Mouse (Mus musculus) heart, embryonic 14.5 days (tissue): ENCODE measurements at regions not wholly inside any gene's neighbourhood (a gene's known extent, or its start where the extent isn't known, plus 50 kb on each side); places are given as distances from the start of the nearest gene placed in this dataset.

Experiments used
- ATAC-seq: fragments of 200-750 bp; cut with Nextera tagmentation; 2 replicates; pipeline ENCODE4 v1.8.0; 2017; ENCODE audit warnings: low read depth, moderate TSS enrichment; ENCODE audit not compliant: insufficient number of reproducible peaks, insufficient read depth, low FRiP score
- H3K27ac ChIP-seq, 2 experiments: fragments of 200-500 bp in 1 of 2; fragments of 300-500 bp in 1 of 2; sonication (generic) in 1 of 2; replicated peaks in 1 of 2; 2 replicates each; pipeline ENCODE4 v1.5.1; 2012 to 2014; ENCODE audit warnings: low read depth in 2 of 2, low read length in 2 of 2, control low read depth in 1 of 2, mild to moderate bottlenecking in 1 of 2, mixed read lengths in 1 of 2; ENCODE audit not compliant: control insufficient read depth in 1 of 2, insufficient read depth in 1 of 2
- H3K27me3 ChIP-seq: fragments of 300-500 bp; sonication (generic); 2 replicates; pipeline ENCODE4 v1.6.1; 2014; ENCODE audit warnings: mild to moderate bottlenecking, low read length, control low read depth; ENCODE audit not compliant: control insufficient read depth, insufficient read depth
- H3K36me3 ChIP-seq: fragments of 300-500 bp; sonication (generic); 2 replicates; pipeline ENCODE4 v1.6.1; 2014; ENCODE audit warnings: mild to moderate bottlenecking, control low read depth, low read length, mixed read lengths; ENCODE audit not compliant: control insufficient read depth, insufficient read depth
- H3K4me1 ChIP-seq, 2 experiments: fragments of 200-500 bp in 1 of 2; fragments of 300-500 bp in 1 of 2; sonication (generic) in 1 of 2; 2 replicates each; pipeline ENCODE4 v1.6.1; 2012 to 2014; ENCODE audit warnings: low read length in 2 of 2, control low read depth in 1 of 2, mixed read lengths in 1 of 2; ENCODE audit not compliant: control insufficient read depth in 2 of 2, insufficient read depth in 2 of 2
- H3K4me2 ChIP-seq: fragments of 300-500 bp; sonication (generic); 2 replicates; pipeline ENCODE4 v1.6.1; 2014; ENCODE audit warnings: mild to moderate bottlenecking, low read length
- H3K4me3 ChIP-seq, 2 experiments: fragments of 200-500 bp in 1 of 2; fragments of 300-500 bp in 1 of 2; sonication (generic) in 1 of 2; 2 replicates each; pipeline ENCODE4 v1.5.1; 2012 to 2014; ENCODE audit warnings: low read length in 2 of 2, mild to moderate bottlenecking in 2 of 2, control low read depth in 1 of 2, low read depth in 1 of 2, moderate library complexity in 1 of 2; ENCODE audit not compliant: control insufficient read depth in 1 of 2, insufficient read depth in 1 of 2
- H3K9ac ChIP-seq: fragments of 300-500 bp; sonication (generic); 2 replicates; pipeline ENCODE4 v1.6.1; 2014; ENCODE audit warnings: mild to moderate bottlenecking, low read length
- H3K9me3 ChIP-seq: fragments of 300-500 bp; sonication (generic); 2 replicates; pipeline ENCODE4 v1.6.1; 2016; ENCODE audit warnings: low read length, control low read depth; ENCODE audit not compliant: control insufficient read depth
- WGBS: fragments of 180-500 bp; shearing (Covaris S2); extraction: QIAGEN DNeasy Blood & Tissue Kit; methylation state at CpG from one replicate; pipeline ENCODE4 v1.1.7; 2014; 5-methylcytosine and 5-hydroxymethylcytosine counted together

DNA sequence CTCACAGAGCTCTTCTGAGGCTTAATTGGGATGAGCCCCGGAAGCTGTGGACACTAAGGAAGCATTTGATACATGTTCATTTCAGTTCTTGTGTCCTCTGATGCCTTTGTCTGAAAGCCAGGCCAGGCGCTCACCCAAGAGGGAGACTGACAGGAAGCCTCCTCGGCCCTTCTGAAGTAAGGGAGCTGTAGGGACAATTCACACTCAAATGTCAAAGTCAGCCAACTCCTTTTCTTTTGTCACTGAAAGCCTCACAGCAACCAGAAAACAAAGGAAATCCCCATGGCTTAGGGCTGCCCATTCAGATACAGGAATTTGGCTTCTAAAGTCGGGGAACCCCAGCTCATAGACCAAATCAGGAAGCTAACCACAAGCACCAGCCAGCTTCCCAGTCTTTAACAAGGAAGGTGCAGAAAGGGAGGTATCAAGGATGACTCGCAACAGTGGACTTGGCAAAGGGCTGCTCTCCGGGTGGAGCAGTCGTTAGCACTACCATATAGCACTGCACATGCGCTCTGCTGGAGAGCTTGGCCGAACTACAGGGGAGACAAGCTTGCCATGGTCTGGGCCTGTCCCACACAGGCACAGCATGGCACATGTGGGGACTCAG is 66.0 kb upstream of the Vash1 start:
- no peak overlapping the region for H3K4me2 ChIP-seq
- no peaks in the 10 kb centered on the region for H3K36me3 ChIP-seq
- H3K9ac ChIP-seq: no peak overlapping the region
- no peaks in the 10 kb centered on the region for H3K4me1 ChIP-seq
- H3K4me3 ChIP-seq: no peak overlapping the region
- ATAC-seq: no peak
- 56% methylated on average over 9 of the region's 9 CpGs for WGBS
- H3K27me3 ChIP-seq: no peaks in the 10 kb centered on the region; the same call in none of the 2 replicates
- H3K9me3 ChIP-seq: no peaks in the 10 kb centered on the region
- H3K27ac ChIP-seq: no peak overlapping the region

DNA sequence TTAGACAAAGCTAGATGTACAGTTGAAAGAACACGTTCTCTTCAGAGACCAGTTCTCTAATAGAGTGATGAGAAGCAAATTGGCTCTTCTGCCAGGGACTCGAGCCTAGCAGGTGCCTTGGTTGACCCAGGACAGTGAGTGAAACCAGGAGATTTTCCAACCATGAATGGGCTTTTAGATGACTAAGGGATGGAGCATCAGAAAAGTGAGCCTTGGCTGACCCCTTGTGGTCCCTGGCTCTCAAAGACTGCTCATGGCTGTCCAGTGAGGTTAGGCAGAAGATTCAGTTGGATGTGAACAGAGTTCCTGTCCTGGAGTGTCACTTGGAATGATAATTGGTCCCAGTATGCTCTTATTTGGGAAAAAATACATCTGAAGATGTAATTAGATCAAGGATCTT is 64.3 kb upstream of the Vash1 start:
- WGBS: 29% methylated on average over 2 of the region's 2 CpGs
- no peak overlapping the region for H3K9ac ChIP-seq
- no peaks in the 10 kb centered on the region for H3K9me3 ChIP-seq
- H3K36me3 ChIP-seq: no peaks in the 10 kb centered on the region
- ATAC-seq: no peak
- H3K4me1 ChIP-seq: no peaks in the 10 kb centered on the region
- H3K4me3 ChIP-seq: no peak overlapping the region
- H3K4me2 ChIP-seq: no peak overlapping the region
- no peak overlapping the region for H3K27ac ChIP-seq
- H3K27me3 ChIP-seq: no peaks in the 10 kb centered on the region; the same call in none of the 2 replicates

- Histone ChIP-seq H3K4me2 (no peak overlapping the region), H3K36me3 (no peaks in the 10 kb centered on the region), H3K9ac (no peak overlapping the region), H3K4me1 (no peaks in the 10 kb centered on the region), H3K4me3 (no peak overlapping the region), H3K9me3 (no peaks in the 10 kb centered on the region), H3K27me3 (no peaks in the 10 kb centered on the region; the same call in none of the 2 replicates), H3K27ac (no peak overlapping the region)
- WGBS: 84% methylated on average over 3 of the region's 3 CpGs
- ATAC-seq: no peak
Measured at GRCm38 (mm10) chr12:86616327-86616726, 62.2 kb upstream of the Vash1 start.

DNA sequence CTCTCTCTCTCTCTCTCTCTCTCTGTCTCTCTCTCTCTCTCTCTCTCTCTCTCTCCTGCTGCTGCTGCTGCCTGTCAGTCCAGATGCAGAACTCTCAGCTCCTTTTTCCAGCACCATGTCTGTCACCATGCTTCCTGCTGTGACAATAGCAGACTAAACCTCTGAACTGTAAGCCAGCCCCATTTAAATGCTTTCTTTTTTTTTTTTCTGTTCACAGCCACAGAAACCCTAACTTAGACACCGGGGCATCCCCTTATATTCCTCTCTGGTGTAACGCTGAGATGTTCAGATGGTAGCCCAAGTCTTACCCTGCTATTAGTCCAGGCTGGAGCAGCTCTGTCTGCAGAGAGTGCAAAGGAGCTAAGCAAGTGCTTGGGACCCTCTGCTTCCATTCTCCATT is 54.3 kb upstream of the Vash1 start:
- Histone ChIP-seq H3K27ac (no peak overlapping the region), H3K4me3 (no peak overlapping the region), H3K9me3 (no peaks in the 10 kb centered on the region), H3K27me3 (0 out of 2 replicates have a peak, but pooled peaks cover 3% of the 10 kb centered on the region), H3K4me2 (no peak overlapping the region), H3K4me1 (peaks cover 8 to 10% of the 10 kb centered on the region in 2 experiments), H3K36me3 (no peaks in the 10 kb centered on the region), H3K9ac (no peak overlapping the region)
- WGBS: 81% methylated on average over 2 of the region's 2 CpGs
- no peak for ATAC-seq

- Histone ChIP-seq H3K36me3 (no peaks in the 10 kb centered on the region), H3K9ac (no peak overlapping the region), H3K27ac (peak overlapping the region in 1 of 2 experiments; percentile 21; a peak in 2 of 4 replicates), H3K9me3 (no peaks in the 10 kb centered on the region), H3K4me3 (no peak overlapping the region), H3K4me1 (peaks cover 9 to 10% of the 10 kb centered on the region in 2 experiments), H3K4me2 (no peak overlapping the region), H3K27me3 (0 out of 2 replicates have a peak, but pooled peaks cover 3% of the 10 kb centered on the region)
- WGBS: 25% methylated on average over 3 of the region's 3 CpGs
- no peak; the same call in 1 of the 2 replicates for ATAC-seq
Measured at GRCm38 (mm10) chr12:86626684-86627083, 51.8 kb upstream of the Vash1 start.

GRCm38 (mm10) chr12:86628050-86628782 is 50.3 kb upstream of the Vash1 start:
- Histone ChIP-seq H3K27ac (no peak overlapping the region), H3K9me3 (no peaks in the 10 kb centered on the region), H3K36me3 (no peaks in the 10 kb centered on the region), H3K4me2 (no peak overlapping the region), H3K9ac (no peak overlapping the region), H3K4me1 (peaks cover 9 to 10% of the 10 kb centered on the region in 2 experiments), H3K4me3 (no peak overlapping the region), H3K27me3 (peaks cover 3% of the 10 kb centered on the region; the same call in 1 of the 2 replicates)
- no peak for ATAC-seq
- WGBS: 64% methylated on average over 10 of the region's 10 CpGs
